Mouse (Mus musculus) heart, adult 2 months (tissue): ENCODE measurements around the gene Lss.

Source experiments
- CTCF ChIP-seq: fragments of 200-600 bp; IDR thresholded peaks from 2 replicates; pipeline ENCODE4 v1.8.1; 2022; ENCODE audit warnings: antibody characterized with exemption, mild to moderate bottlenecking, moderate library complexity
- EP300 ChIP-seq: fragments of 200-500 bp; IDR thresholded peaks from 2 replicates; pipeline ENCODE4 v1.6.1; 2011; ENCODE audit warnings: low read depth, low read length, control low read depth; ENCODE audit not compliant: insufficient read depth
- POLR2A ChIP-seq: fragments of 200-500 bp; IDR thresholded peaks from 2 replicates; pipeline ENCODE4 v1.6.1; 2011; ENCODE audit warnings: mild to moderate bottlenecking, low read depth, low read length, control low read depth; ENCODE audit not compliant: insufficient read depth

- TF ChIP-seq POLR2A: no peak
- no peak for TF ChIP-seq EP300
- TF ChIP-seq CTCF: no peak
These were observed 15.2 kb downstream of the Lss start for GRCm38 (mm10) chr10:76546566-76546965.
